Mouse (Mus musculus) liver, embryonic 12.5 days (tissue): ENCODE measurements around the gene Tox4. TPM values are rescaled to one million over a fixed set of nuclear protein-coding genes. Genes with fewer than 3 reads are reported as not detected.

Source experiments
- ATAC-seq: fragments of 200-750 bp; cut with Nextera tagmentation; 2 replicates; pipeline ENCODE4 v1.8.0; 2017; ENCODE audit warnings: moderate number of reproducible peaks, mild to moderate bottlenecking, moderate library complexity
- H3K27ac ChIP-seq: fragments of 300-500 bp; sonication (generic); 2 replicates; pipeline ENCODE4 v1.5.1; 2016; ENCODE audit warnings: mild to moderate bottlenecking
- H3K27me3 ChIP-seq: fragments of 300-500 bp; sonication (generic); replicated peaks from 2 replicates; pipeline ENCODE4 v1.6.1; 2016; ENCODE audit warnings: mild to moderate bottlenecking, moderate library complexity
- H3K36me3 ChIP-seq: fragments of 300-500 bp; sonication (generic); 2 replicates; pipeline ENCODE4 v1.6.1; 2016; ENCODE audit warnings: mild to moderate bottlenecking, moderate library complexity
- H3K4me1 ChIP-seq: fragments of 300-500 bp; sonication (generic); 2 replicates; pipeline ENCODE4 v1.6.1; 2016
- H3K4me2 ChIP-seq: fragments of 300-500 bp; sonication (generic); 2 replicates; pipeline ENCODE4 v1.6.1; 2016; ENCODE audit warnings: mild to moderate bottlenecking, moderate library complexity
- H3K4me3 ChIP-seq: fragments of 300-500 bp; sonication (generic); 2 replicates; pipeline ENCODE4 v1.5.1; 2016; ENCODE audit warnings: mild to moderate bottlenecking, moderate library complexity
- H3K9ac ChIP-seq: fragments of 300-500 bp; sonication (generic); 2 replicates; pipeline ENCODE4 v1.6.1; 2016; ENCODE audit warnings: mild to moderate bottlenecking, moderate library complexity
- H3K9me3 ChIP-seq: fragments of 300-500 bp; sonication (generic); replicated peaks from 2 replicates; pipeline ENCODE4 v1.6.1; 2016; ENCODE audit warnings: mild to moderate bottlenecking, moderate library complexity
- WGBS: fragments of 180-500 bp; shearing (Covaris S2); methylation state at CpG from one replicate; pipeline ENCODE4 v1.1.7; 2016; ENCODE audit not compliant: insufficient replicate concordance; 5-methylcytosine and 5-hydroxymethylcytosine counted together
- polyA plus RNA-seq: library from polyadenylated mRNA; unstranded; fragments of >200 nt; fragmentation: Nextera tagmentation; extraction: Ambion mirVana; gene quantifications from 2 replicates; pipeline ENCODE4 v1.2.1, GENCODE M21; 2016

Gene Tox4
- polyA plus RNA-seq, 1 experiment from 2014 or later: 26.7 TPM

DNA sequence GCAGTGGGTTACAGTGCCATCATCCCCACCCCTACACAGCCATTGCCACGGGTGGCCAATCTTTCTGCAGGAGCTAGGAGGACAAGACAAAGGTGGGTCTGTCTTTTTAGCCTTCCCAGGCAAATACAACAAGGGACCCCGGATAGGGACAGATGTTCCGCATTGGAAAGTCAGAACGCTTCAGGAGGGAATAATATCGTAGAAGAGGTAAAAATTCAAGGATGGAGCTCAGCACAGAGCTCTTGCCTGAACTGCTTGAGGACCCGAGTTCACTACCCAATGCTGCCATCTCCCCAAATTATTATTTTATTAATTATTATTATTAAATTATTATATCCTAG lies 60.5 kb downstream of the Tox4 start:
- Histone ChIP-seq H3K4me3 (no peak overlapping the region), H3K4me2 (no peak overlapping the region), H3K27ac (no peak overlapping the region), H3K9me3 (no peaks in the 10 kb centered on the region), H3K4me1 (peaks cover 8% of the 10 kb centered on the region), H3K27me3 (peaks cover 17% of the 10 kb centered on the region), H3K9ac (no peak overlapping the region), H3K36me3 (no peaks in the 10 kb centered on the region)
- 54% methylated on average over 6 of the region's 6 CpGs for WGBS
- no peak for ATAC-seq

Other genes with a start within 250 kb of the Tox4 start
- not detected in 2 replicates for gene Olfr221, start 236.7 kb upstream of the Tox4 start, polyA plus RNA-seq
- 438 and 448 TPM in 2 replicates for gene Hnrnpc, start 175.1 kb upstream of the Tox4 start, polyA plus RNA-seq
- gene Rpgrip1, start 168.4 kb upstream of the Tox4 start, polyA plus RNA-seq: 58.2 and 62.1 TPM in 2 replicates
- 53.7 TPM in 2 replicates for gene Supt16, start 81.7 kb upstream of the Tox4 start, polyA plus RNA-seq
- 20.8 and 20.9 TPM in 2 replicates for gene Chd8, start 21.4 kb upstream of the Tox4 start, polyA plus RNA-seq
- gene Rab2b, start 399 bp downstream of the Tox4 start, polyA plus RNA-seq: 4.6 TPM in 2 replicates
- 26.8 and 28.6 TPM in 2 replicates for gene Mettl3, start 26.0 kb downstream of the Tox4 start, polyA plus RNA-seq
- 3.0 and 3.8 TPM in 2 replicates for gene Sall2, start 49.6 kb downstream of the Tox4 start, polyA plus RNA-seq
- not detected in 2 replicates for gene Olfr1513, start 77.3 kb downstream of the Tox4 start, polyA plus RNA-seq
- gene Olfr1512, start 100.0 kb downstream of the Tox4 start, polyA plus RNA-seq: not detected in 2 replicates
- not detected in 2 replicates for gene Olfr1511, start 118.2 kb downstream of the Tox4 start, polyA plus RNA-seq
- not detected in 2 replicates for gene Olfr1510, start 135.2 kb downstream of the Tox4 start, polyA plus RNA-seq
- not detected in 2 replicates for gene Olfr1509, start 163.8 kb downstream of the Tox4 start, polyA plus RNA-seq
- not detected in 2 replicates for gene Olfr1508, start 188.3 kb downstream of the Tox4 start, polyA plus RNA-seq
- not detected in 2 replicates for gene Olfr1507, start 216.6 kb downstream of the Tox4 start, polyA plus RNA-seq